Mouse (Mus musculus): ENCODE measurements around the gene Nanos3. TPM values are rescaled to one million over a fixed set of nuclear protein-coding genes. Genes with fewer than 3 reads are reported as not detected.

Nanos3 gene
- total and polyA plus RNA-seq, 3 experiments = not detected

DNA sequence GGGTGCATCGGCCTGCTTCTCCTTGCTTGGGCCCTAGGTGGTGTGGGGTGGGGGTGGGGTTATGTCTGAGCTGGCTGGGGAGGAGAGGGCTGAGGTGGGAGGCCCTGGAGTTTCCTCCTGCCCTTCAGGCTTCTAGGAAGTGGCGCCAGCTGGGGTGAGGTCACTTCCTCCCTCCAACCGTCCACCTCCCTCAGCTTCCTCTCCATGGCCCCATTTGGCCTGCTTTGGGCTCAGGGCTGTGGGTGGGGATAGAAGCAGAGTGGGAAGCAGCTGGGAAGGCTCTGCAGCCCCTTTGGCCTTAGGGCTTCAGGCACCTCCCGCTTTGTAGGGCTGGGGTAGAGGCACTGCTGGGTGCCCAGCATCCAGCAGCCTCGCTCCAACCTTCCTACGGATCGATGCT, 22.8 kb upstream of the Nanos3 start:
- in situ Hi-C loops (cut with MboI; ENCODE audit: low pct_ligation_motif_present, low pct_unique_long_range_greater_than_20kb, low sequenced_read_pairs) = loop anchor here (25.0 kb wide), 1 partner anchor 154 kb away; no protein-coding TSS in a partner anchor
- Histone ChIP-seq H3K79me2 (replicated peaks; ENCODE audit: control insufficient read depth, extremely low read depth, insufficient read depth, poor library complexity, severe bottlenecking) (peaks cover 13% of the 10 kb centered on the region), H3K4me3 (replicated peaks in 1 of 3; ENCODE audit: low read depth in 2 of 3, low read length in 2 of 3, poor library complexity in 1 of 3) (no peak overlapping the region)

DNA sequence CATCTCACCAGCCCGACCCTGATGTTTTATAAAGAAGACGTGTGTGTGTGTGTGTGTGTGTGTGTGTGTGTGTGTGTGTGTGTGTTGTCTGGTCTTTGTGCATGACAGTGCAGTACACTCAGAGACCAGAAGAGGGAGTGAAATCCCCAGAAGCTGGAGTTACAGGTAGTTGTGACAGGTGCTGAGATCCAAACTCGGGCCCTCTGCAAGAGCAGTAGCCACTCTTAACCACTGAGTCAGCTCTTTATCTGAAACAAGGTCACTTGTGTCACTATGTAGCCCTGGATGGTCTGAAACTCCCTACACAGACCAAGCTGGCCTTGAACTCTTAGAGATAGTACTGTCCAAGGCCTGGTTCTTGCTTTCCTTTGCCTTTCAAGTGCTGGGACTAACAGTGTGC, 21.6 kb upstream of the Nanos3 start:
- Histone ChIP-seq H3K9me3 (replicated peaks; ENCODE audit: low read length) (no peaks in the 10 kb centered on the region), H3K4me3 (replicated peaks in 1 of 3; ENCODE audit: low read depth in 2 of 3, low read length in 2 of 3, poor library complexity in 1 of 3) (no peak overlapping the region), H3K4me1 (ENCODE audit: control insufficient read depth in 1 of 2, insufficient read depth in 2 of 2) (peaks cover 14 to 51% of the 10 kb centered on the region in 2 experiments), H3K27me3 (replicated peaks) (no peaks in the 10 kb centered on the region), H3K79me2 (replicated peaks; ENCODE audit: control insufficient read depth, extremely low read depth, insufficient read depth, poor library complexity, severe bottlenecking) (peaks cover 23% of the 10 kb centered on the region), H3K9ac (ENCODE audit: insufficient read depth, low read depth) (no peak overlapping the region), H3K36me3 (replicated peaks in 1 of 2; ENCODE audit: control insufficient read depth in 1 of 2, insufficient read depth in 1 of 2, low read length in 1 of 2) (peaks cover 41 to 66% of the 10 kb centered on the region in 2 experiments), H3K27ac (ENCODE audit: insufficient read depth, low read depth) (no peak overlapping the region), H3K4me2 (ENCODE audit: insufficient read depth, low read depth, poor library complexity, severe bottlenecking) (no peak overlapping the region)
- dilution Hi-C loops (cut with MboI; ENCODE audit: extremely low pct_ligation_motif_present, extremely low pct_unique_long_range_greater_than_20kb, low sequenced_read_pairs) (no loop called here), in situ Hi-C loops (cut with MboI; ENCODE audit: low pct_ligation_motif_present, low pct_unique_long_range_greater_than_20kb, low sequenced_read_pairs) (loop anchor here (25.0 kb wide), 1 partner anchor 156 kb away; no protein-coding TSS in a partner anchor)
- no peak for DNase-seq (ENCODE audit: extremely low read depth)
- TF ChIP-seq ZKSCAN1 (IDR thresholded peaks at IDR 0.05; ENCODE audit: borderline replicate concordance, low read depth, low read length) = no peak
- no peak for TF ChIP-seq ETS1 (conservative IDR thresholded peaks at IDR 0.05; ENCODE audit: low read depth, low read length)
- no peak for TF ChIP-seq TBP (conservative IDR thresholded peaks at IDR 0.05; ENCODE audit: low read depth, low read length)
- TF ChIP-seq POLR2AphosphoS2 (IDR thresholded peaks at IDR 0.05; ENCODE audit: low read depth, low read length) = no peak
- TF ChIP-seq ZMIZ1 (IDR thresholded peaks at IDR 0.05; ENCODE audit: low read depth, low read length) = no peak
- TF ChIP-seq MAFK (IDR thresholded peaks at IDR 0.05; ENCODE audit: insufficient replicate concordance, low read length) = no peak
- no peak for TF ChIP-seq SIN3A (IDR thresholded peaks at IDR 0.05; ENCODE audit: low read length)
- TF ChIP-seq CTCF (conservative IDR thresholded peaks at IDR 0.05 in 1 of 2, IDR thresholded peaks at IDR 0.05 in 1 of 2; ENCODE audit: low read depth in 2 of 2, low read length in 2 of 2) = no peak
- no peak for TF ChIP-seq JUN (IDR thresholded peaks at IDR 0.05; ENCODE audit: insufficient read depth, low read depth, low read length)
- no peak for TF ChIP-seq USF2 (conservative IDR thresholded peaks at IDR 0.05; ENCODE audit: low read depth, low read length)
- no peak for TF ChIP-seq MXI1 (IDR thresholded peaks at IDR 0.05; ENCODE audit: low read depth, low read length)
- TF ChIP-seq TCF12 (IDR thresholded peaks at IDR 0.05; ENCODE audit: low read depth, low read length) = no peak

More for the DNA sequence above, 22.8 kb upstream of the Nanos3 start:
- DNase-seq (ENCODE audit: extremely low read depth) = no peak
- H3K9ac ChIP-seq (ENCODE audit: insufficient read depth, low read depth) = no peak overlapping the region
- no peak overlapping the region for H3K4me2 ChIP-seq (ENCODE audit: insufficient read depth, low read depth, poor library complexity, severe bottlenecking)
- peaks cover 51 to 71% of the 10 kb centered on the region in 2 experiments for H3K36me3 ChIP-seq (replicated peaks in 1 of 2; ENCODE audit: control insufficient read depth in 1 of 2, insufficient read depth in 1 of 2, low read length in 1 of 2)
- peak overlapping the region; percentile 60 for H3K27ac ChIP-seq (ENCODE audit: insufficient read depth, low read depth)
- dilution Hi-C loops (cut with MboI; ENCODE audit: extremely low pct_ligation_motif_present, extremely low pct_unique_long_range_greater_than_20kb, low sequenced_read_pairs) = no loop called here
- H3K4me1 ChIP-seq (ENCODE audit: control insufficient read depth in 1 of 2, insufficient read depth in 2 of 2) = peaks cover 12 to 39% of the 10 kb centered on the region in 2 experiments
- no peaks in the 10 kb centered on the region for H3K9me3 ChIP-seq (replicated peaks; ENCODE audit: low read length)
- TF ChIP-seq ZMIZ1 (IDR thresholded peaks at IDR 0.05; ENCODE audit: low read depth, low read length) (no peak), MAZ (IDR thresholded peaks at IDR 0.05; ENCODE audit: low read depth, low read length) (no peak), CTCF (conservative IDR thresholded peaks at IDR 0.05 in 1 of 2, IDR thresholded peaks at IDR 0.05 in 1 of 2; ENCODE audit: low read depth in 2 of 2, low read length in 2 of 2) (no peak), KAT2A (IDR thresholded peaks at IDR 0.05; ENCODE audit: insufficient replicate concordance, low read length) (no peak), ETS1 (conservative IDR thresholded peaks at IDR 0.05; ENCODE audit: low read depth, low read length) (peak; percentile 29; the same call in 1 of the 2 replicates), HCFC1 (IDR thresholded peaks at IDR 0.05; ENCODE audit: low read depth, low read length) (0 out of 2 replicates have a peak, but pooled peaks have one; percentile 29), RAD21 (IDR thresholded peaks at IDR 0.05; ENCODE audit: low read depth, low read length) (no peak), EP300 (IDR thresholded peaks at IDR 0.05; ENCODE audit: low read length) (no peak), MAFK (IDR thresholded peaks at IDR 0.05; ENCODE audit: insufficient replicate concordance, low read length) (no peak), BHLHE40 (IDR thresholded peaks at IDR 0.05; ENCODE audit: low read depth, low read length) (no peak), JUND (conservative IDR thresholded peaks at IDR 0.05; ENCODE audit: low read depth, low read length) (no peak), TBP (conservative IDR thresholded peaks at IDR 0.05; ENCODE audit: low read depth, low read length) (no peak), RCOR1 (conservative IDR thresholded peaks at IDR 0.05; ENCODE audit: low read depth, low read length) (no peak), USF1 (IDR thresholded peaks at IDR 0.05; ENCODE audit: low read depth, low read length) (no peak), TCF12 (IDR thresholded peaks at IDR 0.05; ENCODE audit: low read depth, low read length) (peak; percentile 39; the same call in 1 of the 2 replicates), SMC3 (IDR thresholded peaks at IDR 0.05; ENCODE audit: low read depth, low read length) (no peak), MXI1 (IDR thresholded peaks at IDR 0.05; ENCODE audit: low read depth, low read length) (no peak), ELF1 (IDR thresholded peaks at IDR 0.05; ENCODE audit: low read depth, low read length) (peak; percentile 63), ZC3H11A (IDR thresholded peaks at IDR 0.05; ENCODE audit: low read depth, low read length) (no peak), SIN3A (IDR thresholded peaks at IDR 0.05; ENCODE audit: low read length) (no peak), USF2 (conservative IDR thresholded peaks at IDR 0.05; ENCODE audit: low read depth, low read length) (no peak), JUN (IDR thresholded peaks at IDR 0.05; ENCODE audit: insufficient read depth, low read depth, low read length) (peak; percentile 30; the same call in 1 of the 2 replicates), MAX (IDR thresholded peaks at IDR 0.05; ENCODE audit: low read length) (no peak), PAX5 (IDR thresholded peaks at IDR 0.05; ENCODE audit: low read length) (no peak), GABPA (IDR thresholded peaks at IDR 0.05; ENCODE audit: insufficient replicate concordance, low read depth, low read length) (no peak), CHD2 (IDR thresholded peaks at IDR 0.05; ENCODE audit: low read length) (no peak), E2F4 (IDR thresholded peaks at IDR 0.05; ENCODE audit: insufficient replicate concordance, low read depth, low read length) (no peak), POLR2AphosphoS2 (IDR thresholded peaks at IDR 0.05; ENCODE audit: low read depth, low read length) (0 out of 2 replicates have a peak, but pooled peaks have one; percentile 40), CHD1 (IDR thresholded peaks at IDR 0.05; ENCODE audit: low read depth, low read length) (no peak), NRF1 (IDR thresholded peaks at IDR 0.05; ENCODE audit: low read depth, low read length) (no peak), ZKSCAN1 (IDR thresholded peaks at IDR 0.05; ENCODE audit: borderline replicate concordance, low read depth, low read length) (no peak), MYC (IDR thresholded peaks at IDR 0.05; ENCODE audit: low read depth, low read length) (no peak), UBTF (IDR thresholded peaks at IDR 0.05; ENCODE audit: low read depth, low read length) (no peak), POLR2A (IDR thresholded peaks at IDR 0.05; ENCODE audit: low read depth, low read length) (no peak), IRF4 (IDR thresholded peaks at IDR 0.05; ENCODE audit: low read depth, low read length) (no peak), MEF2A (IDR thresholded peaks at IDR 0.05; ENCODE audit: borderline replicate concordance, low read depth, low read length) (no peak), NELFE (IDR thresholded peaks at IDR 0.05; ENCODE audit: low read depth, low read length) (no peak), ZNF384 (IDR thresholded peaks at IDR 0.05; ENCODE audit: low read depth, low read length) (no peak)
- no peaks in the 10 kb centered on the region for H3K27me3 ChIP-seq (replicated peaks)

Data from CH12.LX (cell line).